Mouse (Mus musculus): ENCODE data around the gene Fam131c.

Gene Fam131c

GRCm38 (mm10) chr4:141415924-141416323 lies 47.9 kb downstream of the Fam131c start, which contains the start of gene Clcnkb:
Clcnkb (minus strand) TSS chr4:141416014.
- peak; percentile 53 for DNase-seq

DNA sequence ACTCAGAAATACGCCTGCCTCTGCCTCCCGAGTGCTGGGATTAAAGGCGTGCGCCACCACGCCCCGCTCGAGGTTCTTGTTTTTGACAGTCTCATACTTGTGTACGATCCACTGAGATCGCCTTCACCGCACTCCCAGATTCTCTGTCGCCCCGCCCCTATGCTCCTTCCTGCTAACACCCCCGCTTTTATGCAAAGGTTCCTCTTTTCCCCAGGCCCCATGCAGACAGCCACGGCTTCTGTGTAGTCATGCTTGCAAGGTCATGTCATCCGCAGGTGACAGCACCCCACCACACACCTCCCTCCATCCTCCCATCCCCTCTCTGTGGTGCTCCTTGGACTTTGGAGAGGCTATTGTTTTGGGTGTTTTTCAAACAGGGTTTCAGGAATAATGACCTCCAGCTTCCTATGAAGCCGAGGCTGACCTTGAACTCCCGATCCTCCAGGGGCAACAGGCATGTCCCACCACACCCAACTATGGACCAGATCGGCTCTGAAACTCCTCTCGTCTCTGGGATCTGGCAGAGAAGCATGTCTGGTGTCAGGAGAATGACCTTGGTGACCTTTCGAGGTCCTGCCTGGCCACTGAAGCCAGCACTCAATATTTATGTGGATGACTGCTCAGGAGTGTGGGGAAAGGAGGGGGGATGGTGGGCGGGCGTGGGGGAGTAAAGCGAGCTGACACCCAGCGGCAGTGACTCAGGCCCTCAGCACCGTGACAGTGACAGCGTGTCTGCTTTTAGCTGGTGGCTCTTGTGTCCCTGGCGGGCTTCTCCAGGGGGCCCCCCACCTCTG lies 51.6 kb downstream of the Fam131c start:
- DNase-seq, result peak; percentile 60

DNA sequence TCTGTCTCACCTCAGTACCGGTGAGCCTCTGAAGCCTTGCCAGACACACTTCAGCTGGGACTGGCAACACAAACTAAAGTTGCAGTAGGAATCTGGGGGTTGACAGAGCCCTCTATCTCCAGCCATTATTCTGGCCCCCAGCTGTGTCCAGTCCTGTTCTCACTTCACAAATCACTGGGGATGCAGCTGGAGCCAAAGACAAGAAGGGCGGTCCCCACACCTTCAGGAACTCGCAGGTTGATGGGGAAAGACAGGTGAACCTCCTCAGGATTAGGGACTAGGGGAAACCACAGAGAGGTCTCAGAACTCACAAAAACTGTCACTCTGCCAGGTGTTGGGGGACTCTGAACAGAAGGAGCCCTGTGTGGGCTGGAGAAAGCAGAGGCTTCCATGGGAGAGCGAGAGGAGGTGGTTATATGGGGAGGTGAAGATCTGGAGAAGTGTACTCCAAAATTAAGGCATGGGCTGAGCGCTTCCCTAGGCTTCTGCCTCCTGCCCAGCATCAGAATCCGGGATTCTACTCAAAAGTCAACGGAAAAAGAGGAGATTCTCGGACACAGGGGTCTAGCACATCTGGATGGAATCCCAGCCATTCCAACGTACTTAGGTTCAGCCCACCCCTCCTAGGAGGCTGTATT lies 52.3 kb downstream of the Fam131c start, which contains the start of gene Hspb7:
TSS of gene Hspb7 (plus strand) at position 588 of the 638 bp plus-strand sequence.
- DNase-seq, result no peak

DNA sequence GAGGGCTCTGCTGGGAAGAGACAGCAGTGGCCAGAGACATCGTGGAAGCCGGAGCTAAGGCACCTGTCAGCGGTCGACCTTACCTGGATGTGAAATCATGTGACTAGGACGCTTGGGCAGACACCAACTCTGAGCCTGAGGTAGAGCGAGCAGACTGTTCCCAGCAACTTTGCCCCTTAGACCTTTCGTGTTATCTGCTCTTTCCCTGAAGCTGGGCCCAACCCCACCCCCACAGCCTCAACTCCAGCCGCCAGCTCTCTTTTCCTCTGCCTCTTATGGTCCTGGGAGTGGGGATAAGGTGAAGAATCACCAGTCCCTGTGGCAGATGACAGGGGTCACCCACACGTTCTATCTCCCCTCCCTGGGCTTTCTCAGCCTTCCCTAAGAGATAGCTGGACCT lies 52.9 kb downstream of the Fam131c start:
- DNase-seq, result no peak

- peak; percentile 71 for DNase-seq
Measured at GRCm38 (mm10) chr4:141421423-141421822, 53.4 kb downstream of the Fam131c start.

GRCm38 (mm10) chr4:141422841-141423240 lies 54.8 kb downstream of the Fam131c start:
- DNase-seq, result no peak

DNA sequence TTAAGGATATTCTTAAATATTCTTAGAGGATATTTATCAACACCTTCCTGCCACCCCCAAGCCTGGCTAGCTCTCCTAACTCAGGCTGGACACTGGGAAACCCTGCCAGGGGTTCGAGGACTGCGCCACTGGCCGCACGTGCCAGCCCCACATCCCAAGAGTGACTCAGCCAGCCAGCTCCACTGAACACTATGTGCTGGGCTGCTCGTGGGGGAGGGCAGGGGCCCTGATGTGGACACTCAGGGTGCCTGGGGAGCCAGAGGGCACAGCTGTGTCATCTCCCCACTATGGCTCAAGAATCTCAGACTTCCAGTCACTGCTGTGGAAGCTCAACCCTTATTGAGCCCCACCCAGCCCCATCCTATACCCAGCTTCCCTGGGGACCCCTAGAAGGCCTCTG lies 55.3 kb downstream of the Fam131c start:
- peak; percentile 10 for DNase-seq

- peak; percentile 16 for DNase-seq
Measured at GRCm38 (mm10) chr4:141423691-141424431, 55.8 kb downstream of the Fam131c start.

GRCm38 (mm10) chr4:141425484-141426479 lies 57.8 kb downstream of the Fam131c start:
- peak; percentile 73 for DNase-seq

- no peak for DNase-seq
Measured at GRCm38 (mm10) chr4:141426796-141427745, 59.1 kb downstream of the Fam131c start.

GRCm38 (mm10) chr4:141427921-141428320 lies 59.9 kb downstream of the Fam131c start:
- no peak for DNase-seq

- DNase-seq, result no peak
Measured at GRCm38 (mm10) chr4:141429381-141429780, 61.4 kb downstream of the Fam131c start.

DNA sequence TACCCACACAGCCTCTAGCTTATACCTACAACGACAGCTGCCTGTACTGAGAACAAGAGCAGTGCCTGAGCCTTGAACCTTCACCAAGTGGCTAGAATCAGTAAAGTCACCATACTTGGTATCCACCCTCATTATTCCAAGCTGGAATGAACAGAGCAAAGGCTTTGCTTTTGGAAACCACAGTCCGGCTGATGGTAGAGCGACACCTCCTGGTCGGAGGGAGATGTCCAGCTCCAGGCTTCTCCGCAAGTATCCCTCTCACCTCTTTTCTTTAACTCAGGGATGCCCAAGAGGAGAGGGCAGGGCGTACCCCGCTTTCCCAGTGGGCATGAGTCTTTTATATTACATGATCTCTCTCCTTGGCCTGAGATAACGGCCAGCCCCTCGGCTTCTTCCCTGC lies 61.8 kb downstream of the Fam131c start:
- DNase-seq, result peak; percentile 76

- peak; percentile 85 for DNase-seq
Measured at GRCm38 (mm10) chr4:141430997-141431396, 63.0 kb downstream of the Fam131c start.

DNA sequence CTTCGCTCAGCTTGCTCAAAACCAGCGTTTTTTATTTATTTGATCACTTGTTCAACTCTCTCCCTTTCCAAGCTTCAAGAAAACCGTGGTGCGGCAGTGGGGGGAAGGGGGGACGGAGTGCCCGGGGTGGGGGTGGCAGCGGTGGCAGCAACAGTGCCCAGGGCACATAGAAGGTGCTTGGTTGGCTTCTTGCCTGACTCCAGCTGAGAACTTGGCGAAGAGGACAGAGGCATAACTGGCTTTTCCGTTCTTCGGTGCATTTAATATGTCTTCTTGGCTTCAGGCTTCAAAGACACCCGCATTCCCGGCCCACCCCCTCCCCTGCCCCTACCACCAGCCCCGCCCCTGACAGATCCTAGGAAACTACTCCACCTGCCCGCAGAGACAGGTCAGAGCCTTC lies 64.6 kb downstream of the Fam131c start:
- DNase-seq, result no peak

DNA sequence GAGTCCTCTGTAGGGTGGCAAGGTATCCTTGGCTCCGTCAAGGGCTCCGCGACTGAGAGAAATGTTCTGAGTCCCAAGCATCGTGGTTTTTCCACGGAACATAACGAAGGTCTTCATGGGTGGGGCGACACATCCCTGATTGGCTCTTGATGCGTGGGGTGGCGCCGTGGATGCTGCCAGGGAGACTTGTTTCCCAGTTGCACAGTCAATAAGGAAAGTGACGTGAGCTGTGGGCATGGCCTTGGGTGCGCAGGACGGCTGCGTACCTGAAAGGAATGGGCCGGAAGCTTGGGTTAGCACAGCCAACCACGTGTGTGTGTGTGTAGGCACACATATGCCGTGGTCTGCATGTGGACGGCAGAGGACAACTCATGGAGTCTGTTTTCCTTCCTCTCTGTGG lies 65.2 kb downstream of the Fam131c start:
- no peak for DNase-seq
